Mouse (Mus musculus) lung, postnatal 25 days (tissue): ENCODE results near the gene Lsm6.

Experiments used
- DNase-seq: peaks from one replicate; pipeline ENCODE4 v3.0.0; 2022; ENCODE audit warnings: low spot score

Lsm6 gene

DNA sequence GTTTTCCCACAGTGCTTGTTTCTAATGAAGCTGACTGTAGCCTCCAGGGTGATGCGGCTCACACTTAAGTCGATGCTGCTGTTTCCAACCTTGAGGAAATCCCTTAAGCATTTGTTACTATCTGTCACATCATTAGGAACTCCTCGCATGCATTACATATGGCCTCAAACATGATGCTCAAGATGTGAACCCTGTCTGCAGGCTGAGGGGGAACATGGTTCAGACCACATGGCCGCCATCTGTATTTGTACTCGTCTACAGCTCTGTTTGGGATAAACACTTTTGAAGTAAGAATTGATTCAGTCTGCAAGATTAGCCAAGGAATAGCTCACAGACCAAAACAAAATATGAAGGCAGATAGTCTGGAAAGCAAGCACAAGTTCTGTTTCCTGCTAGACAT is 14.9 kb downstream of the Lsm6 start:
- DNase-seq = no peak

DNA sequence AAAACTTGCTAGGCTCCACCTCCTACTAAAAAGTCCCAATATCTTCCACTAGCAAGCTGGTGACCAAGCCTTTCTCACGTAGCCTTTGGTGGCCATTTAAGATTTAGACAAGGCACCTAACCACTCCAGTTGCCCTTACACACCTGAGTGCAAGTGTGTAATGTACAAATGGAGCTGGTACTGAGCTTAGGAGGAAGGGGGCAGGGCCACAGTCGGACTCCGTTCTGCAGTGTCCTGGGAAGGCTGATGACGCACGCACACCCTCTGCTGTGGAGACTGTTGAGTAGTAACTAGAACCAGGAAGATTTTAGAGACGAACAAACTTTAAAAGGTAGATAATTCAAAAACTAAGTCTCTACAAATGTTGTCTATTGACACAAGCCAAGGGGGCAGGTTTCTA is 19.7 kb downstream of the Lsm6 start:
- no peak for DNase-seq

DNA sequence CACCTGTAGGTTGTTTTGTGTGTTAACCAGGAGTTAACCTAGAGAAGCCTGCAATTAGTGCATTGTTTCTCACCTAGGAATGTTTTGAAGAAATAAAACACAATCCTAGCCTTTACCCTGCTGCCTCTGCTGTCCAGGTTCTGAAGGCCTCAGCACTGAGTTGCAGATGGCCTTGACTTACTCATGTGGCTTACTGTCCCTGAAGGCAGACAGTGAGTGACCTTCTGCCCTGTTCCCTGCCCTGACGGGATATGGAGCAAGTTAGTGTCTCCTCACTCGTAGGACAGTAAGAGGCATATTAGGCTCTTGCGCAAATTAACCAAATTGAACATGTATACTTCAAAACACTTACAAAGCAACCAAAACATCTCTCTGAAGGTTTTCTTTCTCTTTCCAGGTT is 22.3 kb downstream of the Lsm6 start:
- DNase-seq = no peak

GRCm38 (mm10) chr8:78797985-78798384 is 23.0 kb downstream of the Lsm6 start:
- no peak for DNase-seq

DNA sequence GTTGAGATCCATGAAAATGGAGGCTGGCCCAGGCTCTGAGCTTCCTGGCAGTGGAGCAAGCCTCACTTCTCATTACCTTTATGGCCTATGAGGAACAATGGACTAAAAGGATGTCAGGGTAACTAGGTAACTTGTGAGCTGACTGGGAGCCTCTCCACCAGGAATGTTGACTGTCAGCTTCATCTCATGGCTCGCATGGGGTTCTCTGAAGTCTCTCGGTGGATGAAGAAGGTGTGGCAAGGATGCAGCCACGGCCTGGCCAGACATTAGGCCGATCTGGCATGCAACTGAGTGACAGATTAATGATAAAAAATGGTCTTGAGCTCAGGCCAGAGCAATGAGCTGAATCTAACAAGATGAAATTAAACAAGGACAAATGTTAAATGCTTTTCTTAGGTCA is 27.7 kb downstream of the Lsm6 start:
- DNase-seq = no peak

DNA sequence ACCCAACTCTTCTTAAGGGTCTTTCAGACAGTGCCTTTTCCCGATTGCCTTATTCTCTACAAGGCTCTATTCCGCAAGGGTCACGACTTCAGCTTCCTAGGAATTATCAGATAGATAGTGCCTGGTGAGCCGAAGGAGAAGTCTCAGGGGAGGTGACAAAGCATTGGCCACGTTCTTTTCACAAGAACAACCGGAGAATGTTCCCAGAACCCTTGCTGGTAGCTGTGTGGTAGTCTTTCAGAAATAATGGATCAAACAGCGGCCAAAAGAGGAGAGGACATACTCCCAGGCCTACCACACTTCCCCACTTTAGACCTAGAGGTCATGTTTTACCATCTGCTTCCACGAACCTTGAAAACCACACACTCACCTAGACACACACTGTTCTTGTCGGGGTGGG is 44.1 kb downstream of the Lsm6 start:
- DNase-seq = no peak

GRCm38 (mm10) chr8:78771256-78771655 is 49.7 kb downstream of the Lsm6 start:
- DNase-seq = no peak

- no peak for DNase-seq
Observed at GRCm38 (mm10) chr8:78770584-78770983, 50.4 kb downstream of the Lsm6 start.

DNA sequence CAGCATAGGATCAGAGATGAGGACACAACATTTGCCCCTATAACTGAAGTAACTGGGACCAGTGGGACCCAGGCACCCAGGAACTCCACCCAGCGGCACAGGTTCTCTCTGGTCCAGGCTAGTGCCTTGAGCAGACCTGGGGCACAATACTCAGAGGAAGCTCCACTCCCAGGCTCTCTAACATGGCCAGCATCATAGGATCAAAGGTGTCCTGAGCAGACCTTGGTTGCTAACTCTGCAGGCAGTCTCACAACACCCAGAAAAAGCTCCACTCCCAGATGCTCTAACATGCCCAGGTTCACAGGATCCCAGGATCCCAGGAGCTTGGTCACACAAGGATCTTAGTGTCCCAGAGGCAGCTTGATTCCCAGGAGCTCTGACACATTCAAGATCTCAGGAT is 55.4 kb downstream of the Lsm6 start:
- no peak for DNase-seq

- no peak for DNase-seq
Observed at GRCm38 (mm10) chr8:78764976-78765375, 56.0 kb downstream of the Lsm6 start.

GRCm38 (mm10) chr8:78759139-78759538 is 61.8 kb downstream of the Lsm6 start:
- no peak for DNase-seq

GRCm38 (mm10) chr8:78754986-78755385 is 66.0 kb downstream of the Lsm6 start:
- DNase-seq = no peak
